Mouse (Mus musculus) ovary, postnatal 36 days (tissue): ENCODE measurements at regions not wholly inside any gene's neighbourhood (a gene's known extent, or its start where the extent isn't known, plus 50 kb on each side); places are given as distances from the start of the nearest gene placed in this dataset.

ENCODE experiments used
- DNase-seq: peaks from one replicate; pipeline ENCODE4 v3.0.0; 2022; ENCODE audit warnings: low spot score, mixed read lengths

DNA sequence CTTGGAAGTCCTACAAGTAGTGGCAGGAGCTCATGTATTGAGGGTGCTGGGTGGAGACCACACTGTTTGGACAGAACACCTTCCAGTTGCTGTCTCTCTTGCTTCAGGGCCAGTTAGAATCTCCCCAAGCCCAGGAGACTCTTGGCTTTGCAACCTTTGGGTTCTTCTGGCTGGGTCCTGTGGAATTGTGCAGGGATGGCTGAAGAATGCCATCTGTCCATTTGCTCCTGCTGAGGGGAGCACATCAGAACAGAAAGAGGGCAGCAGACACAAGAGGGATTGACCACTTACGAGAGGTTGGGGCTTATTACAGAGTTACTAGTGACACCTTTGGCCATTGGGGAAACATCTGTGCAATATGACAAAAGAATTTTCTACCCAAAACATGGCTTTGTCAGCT is 145.1 kb downstream of the Rps24 start:
- DNase-seq, result no peak

DNA sequence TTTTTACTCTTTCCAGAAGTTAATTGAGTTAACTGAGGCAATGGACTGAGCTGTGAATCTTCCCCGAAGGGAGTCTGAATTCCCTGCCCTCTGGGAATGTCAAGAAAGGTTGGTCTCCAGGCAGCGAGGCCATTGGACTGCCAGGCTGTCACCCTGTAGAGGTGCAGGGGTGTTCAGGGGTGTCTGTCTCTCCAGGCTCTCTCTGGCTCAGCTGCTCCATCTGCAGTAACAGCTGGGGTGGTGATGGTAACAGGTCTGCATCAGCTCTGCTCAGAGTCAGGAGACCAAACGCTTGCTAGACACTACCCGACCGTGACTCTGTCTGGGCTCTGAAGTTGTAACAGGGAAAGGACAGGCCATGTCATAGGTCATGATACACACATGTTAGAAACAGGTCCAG is 154.9 kb downstream of the Rps24 start:
- no peak for DNase-seq

DNA sequence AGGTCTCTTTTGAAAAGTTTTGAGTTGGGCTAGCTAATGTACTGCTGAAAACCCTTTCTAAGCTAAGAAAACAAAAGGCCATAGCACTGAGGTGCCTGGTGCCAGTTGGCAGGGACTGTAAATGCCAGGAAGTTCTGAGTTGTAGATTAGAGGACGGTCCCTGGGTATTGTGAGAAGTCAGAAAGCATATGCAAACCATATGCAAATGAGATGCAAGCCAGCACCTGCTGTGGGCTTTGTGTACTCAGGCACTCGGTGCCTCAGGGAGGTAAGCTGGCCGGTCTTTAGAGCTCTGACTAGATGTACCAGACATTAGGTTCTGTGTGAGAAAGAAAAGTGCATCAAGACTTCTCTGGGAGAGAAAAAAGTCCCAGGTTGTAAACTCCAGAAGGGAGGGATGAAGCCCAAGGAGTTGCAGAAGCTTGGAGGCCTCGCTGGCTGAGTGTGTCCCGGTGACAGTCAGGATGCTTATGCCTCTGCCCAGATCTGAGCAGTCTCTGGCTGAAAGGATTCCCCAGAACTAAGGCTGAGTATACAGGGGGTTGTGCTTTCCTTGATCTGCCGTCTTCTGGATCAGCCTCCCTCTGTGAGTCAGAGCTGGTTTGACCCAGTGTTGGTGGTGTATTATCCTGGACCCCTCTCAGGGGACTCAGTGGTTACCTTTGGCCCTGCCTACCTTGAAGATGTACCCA is 157.3 kb downstream of the Rps24 start:
- DNase-seq, result no peak

DNA sequence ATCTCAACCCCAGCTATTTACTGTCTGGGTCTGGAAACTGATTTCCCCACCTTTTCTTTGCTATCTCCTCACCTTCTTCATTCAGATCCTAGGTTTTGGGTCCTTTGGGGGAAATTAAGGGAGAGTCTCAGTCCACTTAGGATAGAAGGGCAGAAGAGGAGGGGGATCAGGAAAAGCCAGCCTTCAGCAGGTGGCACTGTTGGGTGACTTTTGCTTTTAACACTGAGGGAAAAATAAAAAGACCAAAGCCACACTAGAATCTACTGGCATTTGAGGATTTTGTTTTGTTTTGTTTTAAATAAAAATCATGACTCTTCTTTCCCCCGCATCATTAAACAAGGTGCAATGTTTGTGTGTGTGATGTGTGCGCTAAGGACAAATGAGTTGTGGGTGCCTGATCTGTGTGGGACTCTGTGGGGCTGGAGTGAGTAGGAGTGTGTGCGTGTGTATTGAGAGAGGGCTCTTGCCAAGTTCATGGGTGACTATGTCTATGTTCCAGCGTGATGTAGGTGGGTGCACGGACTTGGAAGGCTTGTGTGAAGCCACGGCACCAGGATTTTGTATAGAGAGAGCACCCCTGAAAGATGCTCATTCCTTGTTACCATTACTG is 159.4 kb downstream of the Rps24 start:
- DNase-seq, result peak; percentile 9

DNA sequence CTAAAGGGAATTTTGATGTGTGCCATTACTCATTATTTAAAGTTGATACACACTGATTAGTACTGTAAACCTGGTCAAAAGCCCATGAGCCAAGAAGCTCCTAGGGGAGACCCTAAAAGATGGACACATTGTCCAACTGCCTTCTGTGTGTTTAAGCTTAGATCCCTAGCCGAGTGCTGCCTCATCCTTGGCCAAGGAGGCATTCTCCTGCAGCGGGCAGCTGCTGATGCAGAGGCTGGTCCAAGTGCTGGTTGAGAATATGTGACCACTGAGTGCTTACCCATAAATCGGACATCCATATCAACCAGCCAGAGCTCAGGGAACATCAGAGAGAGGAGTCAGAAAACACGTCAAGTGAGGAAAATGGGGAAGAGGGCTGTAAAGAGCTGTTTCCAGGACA is 160.8 kb downstream of the Rps24 start:
- DNase-seq, result no peak

DNA sequence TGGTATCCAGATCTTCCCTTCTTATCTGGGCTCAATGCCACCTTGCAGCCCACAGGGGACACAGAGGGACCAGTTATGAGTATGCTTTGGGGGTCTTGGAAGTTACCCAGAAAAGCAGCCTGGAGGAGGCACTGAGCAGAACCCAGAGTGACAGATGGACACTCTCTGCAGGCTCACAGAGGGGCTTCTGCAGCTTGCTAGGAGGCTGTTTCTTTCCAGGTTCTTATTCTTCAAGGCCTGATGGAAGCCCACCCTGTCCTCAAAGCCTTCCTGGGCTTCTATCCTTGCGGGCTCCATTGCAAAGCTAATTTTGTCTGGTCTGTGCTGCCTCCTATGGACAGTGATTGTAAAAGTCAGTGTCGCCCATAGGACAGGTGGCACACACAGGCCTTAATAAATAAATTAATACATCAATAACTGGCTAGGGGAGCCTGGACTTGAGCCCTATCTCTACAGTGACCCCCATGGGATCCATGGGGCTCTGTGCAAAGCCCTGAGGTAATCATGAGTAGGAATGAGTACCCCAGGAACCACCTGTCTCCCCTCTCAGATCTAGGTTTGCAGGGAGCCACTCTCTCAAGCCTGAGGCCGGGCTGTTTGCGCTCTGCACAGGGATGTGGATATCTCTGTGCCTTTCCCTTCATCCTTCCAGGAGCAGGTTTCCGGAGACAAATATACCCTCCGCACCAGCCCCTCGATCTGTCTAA is 163.4 kb downstream of the Rps24 start:
- DNase-seq, result no peak

DNA sequence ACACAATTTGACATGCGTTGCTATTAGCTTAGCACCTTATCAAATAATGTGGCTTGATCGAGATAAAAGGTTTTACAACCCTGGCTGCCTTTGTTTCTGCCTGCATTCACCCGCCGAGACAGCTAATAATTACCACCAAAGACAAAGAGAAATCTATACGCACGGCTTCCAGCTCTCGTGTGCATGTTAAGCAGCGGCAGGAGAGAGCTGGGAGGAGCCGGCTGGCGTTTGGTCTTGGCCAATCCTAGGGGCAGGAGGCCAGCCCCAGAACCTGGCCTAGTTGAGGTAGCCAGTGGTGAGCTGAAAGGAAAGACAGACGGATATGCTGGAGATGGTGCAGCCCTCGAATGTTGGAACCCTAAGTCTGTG is 164.0 kb downstream of the Rps24 start:
- DNase-seq, result no peak

DNA sequence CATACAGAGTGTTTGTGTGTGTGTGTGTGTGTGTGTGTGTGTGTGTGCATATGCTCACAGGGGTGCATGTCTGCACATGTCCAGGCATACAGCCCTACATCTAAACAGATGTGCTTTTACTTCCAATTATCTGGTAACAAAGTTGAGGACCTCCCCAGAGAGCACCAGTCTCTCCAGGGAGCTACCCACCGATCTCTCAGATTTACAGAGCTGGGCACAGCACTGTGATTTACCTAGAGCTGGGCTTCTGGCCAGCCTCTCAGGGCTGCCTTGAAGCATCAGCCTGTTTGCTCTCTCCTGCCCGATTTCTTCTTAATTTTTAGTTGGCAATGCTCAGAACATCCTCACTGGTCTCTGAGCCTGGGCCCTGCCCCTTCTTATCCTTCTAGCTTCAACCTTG is 165.7 kb downstream of the Rps24 start:
- DNase-seq, result no peak

DNA sequence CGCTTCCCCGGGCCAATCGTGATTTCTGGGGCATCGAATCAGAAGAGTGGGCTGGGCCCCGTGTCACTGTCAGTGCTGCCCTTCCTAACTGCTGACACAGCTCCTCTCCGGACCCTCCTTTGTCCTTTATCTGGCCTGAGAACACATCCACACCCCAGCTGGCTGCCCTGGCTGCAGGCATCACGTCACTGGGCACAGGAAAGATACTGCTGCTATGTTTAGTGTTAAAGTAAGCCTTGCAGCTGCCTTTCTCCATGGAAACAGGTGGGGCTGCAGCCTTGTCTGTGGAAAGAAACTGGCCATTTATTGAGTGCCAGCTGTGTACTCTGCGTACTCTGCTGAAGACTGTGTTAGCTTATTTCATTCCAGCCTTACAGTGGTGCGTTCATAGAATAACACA is 168.7 kb downstream of the Rps24 start:
- no peak for DNase-seq

DNA sequence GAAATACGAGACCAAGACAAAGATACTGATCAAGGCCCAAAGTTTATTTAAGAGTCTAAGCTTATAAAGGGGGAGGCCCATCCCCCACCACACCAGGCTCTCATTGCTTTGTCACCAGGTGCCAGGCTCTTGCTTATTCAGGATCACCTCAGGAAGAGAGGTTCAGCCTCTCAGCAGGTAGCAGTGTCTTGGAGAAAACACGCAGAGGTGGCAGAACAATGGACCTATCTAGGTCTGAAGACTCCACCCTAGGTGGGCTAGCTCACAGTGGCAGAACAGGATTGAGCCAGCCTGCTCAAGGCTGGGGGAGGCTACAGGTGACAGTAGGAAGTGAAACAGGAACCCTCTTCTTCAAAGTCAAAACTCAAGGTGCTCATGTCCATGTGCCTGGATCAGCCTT is 174.9 kb downstream of the Rps24 start:
- no peak for DNase-seq

DNA sequence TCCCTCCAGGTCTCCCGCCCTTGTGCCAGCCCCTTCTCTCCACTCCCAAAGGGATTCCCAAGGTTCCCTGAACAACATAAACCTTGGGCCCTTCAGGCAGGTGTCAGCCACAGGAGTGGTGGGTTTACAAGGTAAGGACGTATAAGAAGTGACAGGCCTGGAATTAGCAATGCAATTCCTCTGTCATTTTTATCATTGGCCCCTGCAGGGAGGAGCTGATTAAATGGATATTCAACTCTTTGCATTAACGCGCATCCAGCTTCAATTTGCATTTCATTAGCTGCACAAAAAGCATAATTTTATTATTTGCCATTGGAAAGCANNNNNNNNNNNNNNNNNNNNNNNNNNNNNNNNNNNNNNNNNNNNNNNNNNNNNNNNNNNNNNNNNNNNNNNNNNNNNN is 178.3 kb downstream of the Rps24 start:
- DNase-seq, result no peak
